Mouse (Mus musculus): Measurements from ENCODE around the gene Pex10.

The Pex10 gene

GRCm38 (mm10) chr4:155066834-155067522, at the start of gene Pex10:
Gene Pex10 (plus strand): TSS chr4:155067016.
- peak; percentile 89 to 98 for DNase-seq (ENCODE audit: low read depth in 1 of 2, low spot score in 2 of 2)

GRCm38 (mm10) chr4:155017253-155017878, 49.5 kb upstream of the Pex10 start:
- DNase-seq (ENCODE audit: low read depth in 1 of 2, low spot score in 2 of 2) = no peak

GRCm38 (mm10) chr4:155018066-155018465, 48.8 kb upstream of the Pex10 start:
- DNase-seq (ENCODE audit: low read depth in 1 of 2, low spot score in 2 of 2) = no peak

GRCm38 (mm10) chr4:155018601-155019335, 48.0 kb upstream of the Pex10 start:
- DNase-seq (ENCODE audit: low read depth in 1 of 2, low spot score in 2 of 2) = no peak

GRCm38 (mm10) chr4:155019336-155019847, 47.4 kb upstream of the Pex10 start:
- DNase-seq (ENCODE audit: low read depth in 1 of 2, low spot score in 2 of 2) = no peak

- DNase-seq (ENCODE audit: low read depth in 1 of 2, low spot score in 2 of 2) = no peak
Observed at GRCm38 (mm10) chr4:155020141-155020540, 46.7 kb upstream of the Pex10 start.

- DNase-seq (ENCODE audit: low read depth in 1 of 2, low spot score in 2 of 2) = no peak
Observed at GRCm38 (mm10) chr4:155020813-155021212, 46.0 kb upstream of the Pex10 start.

- DNase-seq (ENCODE audit: low read depth in 1 of 2, low spot score in 2 of 2) = no peak
Observed at GRCm38 (mm10) chr4:155022228-155022855, 44.5 kb upstream of the Pex10 start.

GRCm38 (mm10) chr4:155024170-155025010, 42.4 kb upstream of the Pex10 start:
- no peak for DNase-seq (ENCODE audit: low read depth in 1 of 2, low spot score in 2 of 2)

- DNase-seq (ENCODE audit: low read depth in 1 of 2, low spot score in 2 of 2) = no peak
Observed at GRCm38 (mm10) chr4:155033115-155033514, 33.7 kb upstream of the Pex10 start.

- no peak for DNase-seq (ENCODE audit: low read depth in 1 of 2, low spot score in 2 of 2)
Observed at GRCm38 (mm10) chr4:155034202-155034601, 32.6 kb upstream of the Pex10 start.

GRCm38 (mm10) chr4:155034787-155035186, 32.0 kb upstream of the Pex10 start:
- DNase-seq (ENCODE audit: low read depth in 1 of 2, low spot score in 2 of 2) = no peak

GRCm38 (mm10) chr4:155040197-155040596, 26.6 kb upstream of the Pex10 start:
- no peak for DNase-seq (ENCODE audit: low read depth in 1 of 2, low spot score in 2 of 2)

GRCm38 (mm10) chr4:155040696-155041095, 26.1 kb upstream of the Pex10 start:
- DNase-seq (ENCODE audit: low read depth in 1 of 2, low spot score in 2 of 2) = no peak

GRCm38 (mm10) chr4:155042606-155043288, 24.1 kb upstream of the Pex10 start:
- no peak for DNase-seq (ENCODE audit: low read depth in 1 of 2, low spot score in 2 of 2)

- no peak for DNase-seq (ENCODE audit: low read depth in 1 of 2, low spot score in 2 of 2)
Observed at GRCm38 (mm10) chr4:155043289-155043625, 23.6 kb upstream of the Pex10 start.

- DNase-seq (ENCODE audit: low read depth in 1 of 2, low spot score in 2 of 2) = no peak
Observed at GRCm38 (mm10) chr4:155046636-155047035, 20.2 kb upstream of the Pex10 start.

GRCm38 (mm10) chr4:155050116-155050515, 16.7 kb upstream of the Pex10 start:
- no peak for DNase-seq (ENCODE audit: low read depth in 1 of 2, low spot score in 2 of 2)

- DNase-seq (ENCODE audit: low read depth in 1 of 2, low spot score in 2 of 2) = no peak
Observed at GRCm38 (mm10) chr4:155056724-155057123, 10.1 kb upstream of the Pex10 start, which contains the start of gene Plch2. Gene Plch2 (minus strand): TSS chr4:155056784.

GRCm38 (mm10) chr4:155058325-155058724, 8.5 kb upstream of the Pex10 start:
- no peak for DNase-seq (ENCODE audit: low read depth in 1 of 2, low spot score in 2 of 2)
